Mouse (Mus musculus) layer of hippocampus, adult 6 months (tissue): ENCODE data around the gene Bcl2l11. TPM values are rescaled to one million over a fixed set of nuclear protein-coding genes. Genes with fewer than 3 reads are reported as not detected.

Experiments
- long read RNA-seq, 2 experiments: library from polyadenylated mRNA; unstranded; transcript quantifications; one replicate each; pipeline ENCODE4 v2.0.0; 2019 to 2020
- polyA plus RNA-seq: library from polyadenylated mRNA; unstranded; fragments of <200 nt; fragmentation: Nextera tagmentation; gene quantifications from 2 replicates; pipeline ENCODE4 v1.2.3, GENCODE M21; 2021

The Bcl2l11 gene
- polyA plus RNA-seq = 0.72 and 0.80 TPM in 2 replicates
- long read RNA-seq, experiment 1, partial matches to known transcripts = 0 of 1 reads
- long read RNA-seq, experiment 1, other reads (novel, unspliced or antisense) = 1 of 1 reads
- long read RNA-seq, experiment 2, full-length matches to known transcripts = 1 of 2 reads
- long read RNA-seq, experiment 2, partial matches to known transcripts = 0 of 2 reads
- long read RNA-seq, experiment 2, other reads (novel, unspliced or antisense) = 1 of 2 reads

GRCm38 (mm10) chr2:128125635-128126470 lies at the start of gene Bcl2l11:
Gene Bcl2l11, plus strand, starts transcription at chr2:128126038.

